Mouse (Mus musculus) E14TG2a.4 (cell line): ENCODE results near the gene Ccser2.

Experiments
- CTCF ChIP-seq: conservative IDR thresholded peaks from 2 replicates; pipeline ENCODE4 v1.5.1; 2014; ENCODE audit warnings: low read length
- NANOG ChIP-seq: IDR thresholded peaks from 2 replicates; pipeline ENCODE4 v1.6.1; 2014; ENCODE audit warnings: borderline replicate concordance, low read length, mixed read lengths

- no peak for TF ChIP-seq CTCF
- TF ChIP-seq NANOG: no peak
Measured at GRCm38 (mm10) chr14:36868769-36869362, 99.7 kb downstream of the Ccser2 start.
